Mouse (Mus musculus) liver, embryonic 14.5 days (tissue): ENCODE results near the gene Nccrp1. TPM values are rescaled to one million over a fixed set of nuclear protein-coding genes. Genes with fewer than 3 reads are reported as not detected.

ENCODE experiments used
- ATAC-seq: fragments of 200-750 bp; cut with Nextera tagmentation; 2 replicates; pipeline ENCODE4 v1.8.0; 2017; ENCODE audit warnings: moderate number of reproducible peaks, mild to moderate bottlenecking, moderate library complexity; ENCODE audit not compliant: insufficient read depth
- DNase-seq, 3 experiments: peaks; one replicate each; pipeline ENCODE4 v3.0.0-alpha.2; 2012 to 2013; ENCODE audit warnings: low read depth in 3 of 3, low spot score in 3 of 3
- H3K27ac ChIP-seq: fragments of 300-500 bp; sonication (generic); 2 replicates; pipeline ENCODE4 v1.5.1; 2014; ENCODE audit warnings: moderate library complexity, mild to moderate bottlenecking, control low read depth, inconsistent platforms
- H3K27me3 ChIP-seq: fragments of 300-500 bp; sonication (generic); 2 replicates; pipeline ENCODE4 v1.6.1; 2014; ENCODE audit warnings: mild to moderate bottlenecking, low read length, moderate library complexity; ENCODE audit not compliant: control insufficient read depth, insufficient read depth
- H3K36me3 ChIP-seq: fragments of 300-500 bp; sonication (generic); replicated peaks from 2 replicates; pipeline ENCODE4 v1.6.1; 2014; ENCODE audit warnings: low read depth; ENCODE audit not compliant: control insufficient read depth, insufficient read depth
- H3K4me1 ChIP-seq, 2 experiments: fragments of 200-500 bp in 1 of 2; fragments of 300-500 bp in 1 of 2; sonication (generic) in 1 of 2; replicated peaks; 2 replicates each; pipeline ENCODE4 v1.6.1; 2012 to 2014; ENCODE audit warnings: antibody characterized with exemption in 1 of 2, inconsistent platforms in 1 of 2, low read length in 1 of 2; ENCODE audit not compliant: control insufficient read depth in 2 of 2, insufficient read depth in 2 of 2
- H3K4me2 ChIP-seq: fragments of 300-500 bp; sonication (generic); 2 replicates; pipeline ENCODE4 v1.6.1; 2014; ENCODE audit warnings: low read depth, mild to moderate bottlenecking, control low read depth, moderate library complexity
- H3K4me3 ChIP-seq, 2 experiments: fragments of 200-500 bp in 1 of 2; fragments of 300-500 bp in 1 of 2; sonication (generic) in 1 of 2; 2 replicates each; pipeline ENCODE4 v1.5.1; 2012 to 2014; ENCODE audit warnings: low read depth in 2 of 2, low read length in 2 of 2, mild to moderate bottlenecking in 2 of 2, control low read depth in 1 of 2, inconsistent platforms in 1 of 2, moderate library complexity in 1 of 2; ENCODE audit not compliant: insufficient read depth in 1 of 2
- H3K9ac ChIP-seq: fragments of 300-500 bp; sonication (generic); replicated peaks from 2 replicates; pipeline ENCODE4 v1.6.1; 2014; ENCODE audit warnings: mild to moderate bottlenecking, control low read depth, moderate library complexity
- H3K9me3 ChIP-seq: fragments of 300-500 bp; sonication (generic); 2 replicates; pipeline ENCODE4 v1.6.1; 2016; ENCODE audit warnings: low read length, mixed read lengths; ENCODE audit not compliant: control insufficient read depth
- CTCF ChIP-seq: IDR thresholded peaks from 2 replicates; pipeline ENCODE4 v1.5.1; 2016; ENCODE audit warnings: antibody characterized with exemption, low read depth, control low read depth
- EP300 ChIP-seq: IDR thresholded peaks from 2 replicates; pipeline ENCODE4 v1.6.1; 2016; ENCODE audit warnings: antibody characterized with exemption, low read depth
- WGBS: fragments of 180-500 bp; shearing (Covaris S2); extraction: QIAGEN DNeasy Blood & Tissue Kit; methylation state at CpG from one replicate; pipeline ENCODE4 v1.1.7; 2014; ENCODE audit not compliant: insufficient replicate concordance; 5-methylcytosine and 5-hydroxymethylcytosine counted together
- polyA plus RNA-seq, 2 experiments: library from polyadenylated mRNA; depleted of rRNA in 1 of 2; stranded (reverse) in 1 of 2; unstranded in 1 of 2; fragments of >200 nt; fragmentation: Nextera tagmentation in 1 of 2; extraction: Ambion mirVana in 1 of 2; gene quantifications; 2 replicates each; pipeline versions ENCODE4 v1.2.1 to v1.2.3; 2012 to 2014

The Nccrp1 gene
- polyA plus RNA-seq, 2 experiments: not detected

- ATAC-seq (no peak), DNase-seq (no peak)
- H3K9me3 ChIP-seq: no peaks in the 10 kb centered on the region
- TF ChIP-seq EP300 (no peak), CTCF (no peak)
- H3K9ac ChIP-seq: no peak overlapping the region
- no peaks in the 10 kb centered on the region for H3K4me1 ChIP-seq
- no peaks in the 10 kb centered on the region for H3K27me3 ChIP-seq
- H3K36me3 ChIP-seq: peaks cover 32% of the 10 kb centered on the region
- H3K4me2 ChIP-seq: no peak overlapping the region
- H3K27ac ChIP-seq: no peak overlapping the region
- 81% methylated on average over 11 of the region's 11 CpGs for WGBS
- no peak overlapping the region for H3K4me3 ChIP-seq
Measured at GRCm38 (mm10) chr7:28561967-28562366, 14.9 kb upstream of the Nccrp1 start.

GRCm38 (mm10) chr7:28560856-28561255 is 13.8 kb upstream of the Nccrp1 start:
- H3K27ac ChIP-seq: no peak overlapping the region
- H3K36me3 ChIP-seq: peaks cover 26% of the 10 kb centered on the region
- H3K9ac ChIP-seq: no peak overlapping the region
- no peaks in the 10 kb centered on the region for H3K27me3 ChIP-seq
- ATAC-seq (no peak), DNase-seq (no peak)
- H3K4me2 ChIP-seq: no peak overlapping the region
- TF ChIP-seq CTCF: no peak
- TF ChIP-seq EP300: no peak
- H3K4me3 ChIP-seq: no peak overlapping the region
- no peaks in the 10 kb centered on the region for H3K4me1 ChIP-seq
- WGBS: 78% methylated on average over 10 of the region's 10 CpGs
- H3K9me3 ChIP-seq: no peaks in the 10 kb centered on the region

- no peaks in the 10 kb centered on the region for H3K9me3 ChIP-seq
- ATAC-seq: no peak
- no peak overlapping the region for H3K4me3 ChIP-seq
- no peak overlapping the region for H3K27ac ChIP-seq
- 43% methylated on average over 4 of the region's 4 CpGs for WGBS
- no peak for TF ChIP-seq EP300
- no peak for TF ChIP-seq CTCF
- H3K27me3 ChIP-seq: no peaks in the 10 kb centered on the region
- H3K4me1 ChIP-seq: no peaks in the 10 kb centered on the region
- peaks cover 11% of the 10 kb centered on the region for H3K36me3 ChIP-seq
- no peak overlapping the region for H3K9ac ChIP-seq
- no peak overlapping the region for H3K4me2 ChIP-seq
- no peak for DNase-seq
Measured at GRCm38 (mm10) chr7:28558486-28558885, 11.4 kb upstream of the Nccrp1 start.

- DNase-seq (no peak), ATAC-seq (peak; percentile 42; the same call in 1 of the 2 replicates)
- TF ChIP-seq CTCF (no peak), EP300 (no peak)
- no peak overlapping the region for H3K4me2 ChIP-seq
- H3K9me3 ChIP-seq: no peaks in the 10 kb centered on the region
- no peaks in the 10 kb centered on the region for H3K27me3 ChIP-seq
- H3K27ac ChIP-seq: no peak overlapping the region
- no peak overlapping the region for H3K4me3 ChIP-seq
- peaks cover 11% of the 10 kb centered on the region for H3K36me3 ChIP-seq
- H3K4me1 ChIP-seq: no peaks in the 10 kb centered on the region
- H3K9ac ChIP-seq: no peak overlapping the region
- 13% methylated on average over 6 of the region's 6 CpGs for WGBS
Measured at GRCm38 (mm10) chr7:28557708-28558107, 10.7 kb upstream of the Nccrp1 start.

GRCm38 (mm10) chr7:28557069-28557468 is 10.0 kb upstream of the Nccrp1 start:
- Histone ChIP-seq H3K9me3 (no peaks in the 10 kb centered on the region), H3K9ac (no peak overlapping the region), H3K4me3 (no peak overlapping the region), H3K4me1 (no peaks in the 10 kb centered on the region), H3K36me3 (peaks cover 11% of the 10 kb centered on the region), H3K4me2 (no peak overlapping the region), H3K27ac (no peak overlapping the region), H3K27me3 (no peaks in the 10 kb centered on the region)
- WGBS: 54% methylated on average over 5 of the region's 5 CpGs
- no peak for DNase-seq
- no peak for TF ChIP-seq EP300
- TF ChIP-seq CTCF: no peak
- ATAC-seq: no peak
